Mouse (Mus musculus) retina, postnatal 1 day (tissue): ENCODE measurements around the gene Hnrnph2.

Experiments used
- DNase-seq: peaks from one replicate; pipeline ENCODE4 v3.0.0-alpha.2; 2012

The Hnrnph2 gene

GRCm38 (mm10) chrX:134600659-134601379 lies at the start of gene Hnrnph2, which contains the start of gene Gla:
Gene Hnrnph2 (plus strand): TSS chrX:134601179.
Gene Gla (minus strand): TSS chrX:134601125.
- DNase-seq, result peak; percentile 99

- no peak for DNase-seq
Measured at GRCm38 (mm10) chrX:134553326-134553725, 47.7 kb upstream of the Hnrnph2 start.

GRCm38 (mm10) chrX:134554425-134554824 lies 46.6 kb upstream of the Hnrnph2 start:
- no peak for DNase-seq

GRCm38 (mm10) chrX:134564326-134564725 lies 36.7 kb upstream of the Hnrnph2 start:
- no peak for DNase-seq

GRCm38 (mm10) chrX:134566536-134567222 lies 34.3 kb upstream of the Hnrnph2 start:
- no peak for DNase-seq

- DNase-seq, result no peak
Measured at GRCm38 (mm10) chrX:134577896-134578295, 23.1 kb upstream of the Hnrnph2 start.

GRCm38 (mm10) chrX:134580528-134581305 lies 20.3 kb upstream of the Hnrnph2 start:
- no peak for DNase-seq

- DNase-seq, result no peak
Measured at GRCm38 (mm10) chrX:134582270-134582669, 18.7 kb upstream of the Hnrnph2 start.

GRCm38 (mm10) chrX:134582888-134583669 lies 17.9 kb upstream of the Hnrnph2 start, which contains the start of gene Btk:
Gene Btk (minus strand): TSS chrX:134583570.
- no peak for DNase-seq

- DNase-seq, result peak; percentile 96
Measured at GRCm38 (mm10) chrX:134585103-134586002, 15.6 kb upstream of the Hnrnph2 start, which contains the start of gene Rpl36a. Gene Rpl36a (plus strand): TSS chrX:134585654.

GRCm38 (mm10) chrX:134586447-134586846 lies 14.5 kb upstream of the Hnrnph2 start:
- DNase-seq, result no peak

- no peak for DNase-seq
Measured at GRCm38 (mm10) chrX:134588261-134588660, 12.7 kb upstream of the Hnrnph2 start.

- no peak for DNase-seq
Measured at GRCm38 (mm10) chrX:134588997-134589396, 12.0 kb upstream of the Hnrnph2 start.

- no peak for DNase-seq
Measured at GRCm38 (mm10) chrX:134589836-134590235, 11.1 kb upstream of the Hnrnph2 start.

- no peak for DNase-seq
Measured at GRCm38 (mm10) chrX:134599922-134600565, 935 bp upstream of the Hnrnph2 start.

GRCm38 (mm10) chrX:134601380-134602120 lies 571 bp downstream of the Hnrnph2 start:
- no peak for DNase-seq

GRCm38 (mm10) chrX:134609472-134609871 lies 8.5 kb downstream of the Hnrnph2 start:
- peak; percentile 59 for DNase-seq

- DNase-seq, result no peak
Measured at GRCm38 (mm10) chrX:134610984-134611383, 10.0 kb downstream of the Hnrnph2 start.

GRCm38 (mm10) chrX:134612285-134612959 lies 11.4 kb downstream of the Hnrnph2 start:
- peak; percentile 85 for DNase-seq
